Mouse (Mus musculus) C2C12 (cell line): ENCODE results near the gene Kif3c. TPM values are rescaled to one million over a fixed set of nuclear protein-coding genes. Genes with fewer than 3 reads are reported as not detected.
A peak's percentile ranks its signal among the peaks of the same experiment; 100 is the strongest.

Experiments
- H3K27me3 ChIP-seq: one replicate; pipeline ENCODE4 v1.6.1; 2011; ENCODE audit not compliant: control insufficient read depth, insufficient read depth, insufficient read length
- H3K36me3 ChIP-seq: one replicate; pipeline ENCODE4 v1.6.1; 2011; ENCODE audit not compliant: control insufficient read depth, insufficient read depth
- H3K4me3 ChIP-seq: one replicate; pipeline ENCODE4 v1.5.1; 2011; ENCODE audit warnings: mild to moderate bottlenecking, control low read depth; ENCODE audit not compliant: poor library complexity, insufficient read depth, severe bottlenecking
- H3K79me2 ChIP-seq: one replicate; pipeline ENCODE4 v1.6.1; 2011; ENCODE audit not compliant: control insufficient read depth, insufficient read depth
- H3K79me3 ChIP-seq: one replicate; pipeline ENCODE4 v1.6.1; 2011; ENCODE audit warnings: low read depth, control low read depth
- H3ac ChIP-seq: one replicate; pipeline ENCODE3; 2011; ENCODE audit warnings: low read depth; ENCODE audit not compliant: control insufficient read depth, insufficient read length
- CEBPB ChIP-seq: IDR thresholded peaks from one replicate; pipeline ENCODE4 v1.6.1; 2011; ENCODE audit warnings: low read depth, mild to moderate bottlenecking, control low read depth, moderate library complexity
- CTCF ChIP-seq: IDR thresholded peaks from one replicate; pipeline ENCODE4 v1.5.1; 2011; ENCODE audit not compliant: control insufficient read depth, insufficient read depth, insufficient read length
- FOSL1 ChIP-seq: IDR thresholded peaks from one replicate; pipeline ENCODE4 v1.8.0; 2011; ENCODE audit warnings: mild to moderate bottlenecking, low read length; ENCODE audit not compliant: poor library complexity, insufficient read depth, severe bottlenecking
- MAX ChIP-seq: IDR thresholded peaks from one replicate; pipeline ENCODE4 v1.6.1; 2011; ENCODE audit warnings: mild to moderate bottlenecking, control low read depth
- MYOD1 ChIP-seq: IDR thresholded peaks from one replicate; pipeline ENCODE4 v1.6.1; 2011; ENCODE audit warnings: low read depth; ENCODE audit not compliant: control insufficient read depth, insufficient read length
- MYOG ChIP-seq: IDR thresholded peaks from one replicate; pipeline ENCODE4 v1.6.1; 2011; ENCODE audit not compliant: control insufficient read depth, insufficient read length; ENCODE audit errors: extremely low read depth
- USF1 ChIP-seq: IDR thresholded peaks from one replicate; pipeline ENCODE4 v1.6.1; 2011; ENCODE audit warnings: low read depth, mild to moderate bottlenecking, control low read depth, moderate library complexity
- long read RNA-seq, 2 experiments: library from polyadenylated mRNA; unstranded; transcript quantifications; one replicate each; pipeline ENCODE4 v2.0.0; 2019 to 2020
- polyA plus RNA-seq: library from polyadenylated mRNA; unstranded; fragments of >200 nt; fragmentation: generic; extraction: Trizol; gene quantifications from one replicate; pipeline ENCODE4 v1.2.1, GENCODE M21; 2012; ENCODE audit warnings: missing spikeins

Kif3c gene
- polyA plus RNA-seq = 17.4 TPM
- long read RNA-seq, experiment 1, full-length matches to known transcripts = 6 of 9 reads
- long read RNA-seq, experiment 1, partial matches to known transcripts = 1 of 9 reads
- long read RNA-seq, experiment 1, other reads (novel, unspliced or antisense) = 2 of 9 reads
- long read RNA-seq, experiment 2, full-length matches to known transcripts = 90 of 101 reads
- long read RNA-seq, experiment 2, partial matches to known transcripts = 4 of 101 reads
- long read RNA-seq, experiment 2, other reads (novel, unspliced or antisense) = 7 of 101 reads

DNA sequence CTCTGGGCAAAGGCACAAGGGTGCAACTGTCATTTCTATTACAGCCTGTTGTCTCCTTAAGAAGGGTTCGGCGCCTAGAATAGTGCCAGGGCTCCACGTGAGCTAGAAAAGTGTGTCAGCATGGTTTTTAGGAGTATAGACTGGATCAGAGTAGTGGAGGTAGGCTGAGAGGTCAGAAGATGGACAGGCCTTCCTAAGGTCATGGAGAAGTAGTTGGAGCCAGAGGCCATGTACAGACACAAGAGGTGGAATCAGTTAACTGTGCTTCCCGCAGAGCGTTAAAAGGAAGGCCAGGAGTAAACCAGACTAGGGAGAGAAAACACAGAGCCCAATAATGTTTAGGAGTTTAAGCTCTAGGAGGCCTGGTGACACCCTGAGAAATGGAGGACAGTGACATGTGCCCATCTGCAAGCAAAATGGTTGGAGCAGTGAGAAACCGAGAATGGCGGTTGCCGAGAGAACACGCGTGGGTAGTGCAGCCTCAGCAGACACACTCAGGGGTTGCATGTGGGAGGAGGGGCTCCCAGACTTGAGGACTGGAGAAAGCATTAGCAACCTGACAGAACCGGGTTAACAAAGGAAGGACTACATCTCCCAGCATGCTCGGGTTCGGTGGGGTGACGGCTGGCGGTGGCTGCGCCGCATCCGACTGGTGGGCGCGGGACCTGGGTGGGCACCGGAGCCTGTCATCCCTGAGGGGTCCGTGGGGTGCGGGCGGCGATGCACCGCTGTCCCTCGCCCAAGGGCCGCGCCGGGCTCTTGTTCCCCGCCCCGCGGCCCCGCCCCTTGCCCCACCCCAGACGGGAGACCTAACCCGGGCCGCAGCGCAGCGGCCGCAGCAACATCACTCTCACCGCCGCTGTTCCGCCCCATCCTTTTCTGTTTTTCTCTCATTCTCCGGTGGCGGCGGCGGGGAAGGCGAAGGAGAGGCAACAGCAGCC is at the start of gene Kif3c:
Gene Kif3c (plus strand): TSS at position 625 of the 941 bp plus-strand sequence.
- Histone ChIP-seq H3K79me3 (peaks cover 29% of the 10 kb centered on the region), H3K79me2 (peaks cover 44% of the 10 kb centered on the region), H3K27me3 (no peaks in the 10 kb centered on the region), H3K36me3 (no peaks in the 10 kb centered on the region), H3ac (peak within 1 kb of the TSS; percentile 83), H3K4me3 (peak within 1 kb of the TSS; percentile 79)
- no peak for TF ChIP-seq CEBPB
- no peak for TF ChIP-seq USF1
- no peak for TF ChIP-seq MYOG

DNA sequence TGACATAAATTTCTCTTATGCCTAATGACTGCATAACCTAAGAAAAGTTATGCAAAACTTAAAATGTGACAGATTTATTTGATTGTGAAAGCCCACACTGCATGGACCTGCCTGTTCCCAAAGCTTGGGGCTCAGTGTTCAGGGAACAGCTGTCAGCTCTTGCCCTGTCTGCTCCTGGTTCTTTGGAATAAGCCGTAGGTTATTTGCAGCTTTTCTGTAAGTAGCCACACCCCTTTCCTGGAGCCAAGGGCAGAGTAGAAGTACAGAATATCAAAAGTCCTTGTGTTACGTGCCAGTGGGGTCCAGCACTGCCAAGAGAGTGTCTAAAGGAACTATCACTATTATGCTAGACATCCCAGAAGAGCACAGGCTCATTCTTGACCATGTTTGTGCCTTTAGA is 48.8 kb upstream of the Kif3c start:
- no peaks in the 10 kb centered on the region for H3K79me2 ChIP-seq
- TF ChIP-seq FOSL1 (no peak), MAX (no peak), CTCF (no peak), USF1 (no peak), MYOG (no peak), MYOD1 (no peak), CEBPB (no peak)

DNA sequence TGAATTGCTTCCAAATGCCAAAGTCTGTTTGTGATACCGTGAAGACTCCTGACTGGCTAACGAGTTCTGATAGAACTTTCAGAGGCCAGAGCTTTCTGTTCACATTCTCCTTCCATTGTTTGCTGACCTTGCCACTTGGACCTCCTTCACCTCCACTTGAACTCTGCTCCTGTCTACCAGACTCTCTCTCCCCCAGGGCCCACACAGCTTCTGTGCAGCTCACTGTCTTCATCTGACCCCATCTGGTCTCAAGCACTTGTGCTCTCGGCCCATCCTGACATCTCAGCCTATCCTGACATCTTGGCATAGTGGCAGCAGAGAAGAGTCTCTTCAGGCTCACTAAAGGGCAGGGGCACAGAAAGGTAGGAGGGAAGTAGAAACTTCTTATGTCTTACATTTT is 48.0 kb upstream of the Kif3c start:
- no peak for TF ChIP-seq USF1
- TF ChIP-seq FOSL1 = no peak
- no peak for TF ChIP-seq MYOG
- no peak for TF ChIP-seq CEBPB
- no peak for TF ChIP-seq MYOD1
- Histone ChIP-seq H3K79me2 (no peaks in the 10 kb centered on the region), H3ac (no peak overlapping the region), H3K4me3 (no peak overlapping the region), H3K79me3 (no peaks in the 10 kb centered on the region), H3K36me3 (no peaks in the 10 kb centered on the region), H3K27me3 (no peaks in the 10 kb centered on the region)

More for the DNA sequence above, 48.8 kb upstream of the Kif3c start:
- Histone ChIP-seq H3K79me3 (no peaks in the 10 kb centered on the region), H3K4me3 (no peak overlapping the region), H3ac (no peak overlapping the region), H3K36me3 (no peaks in the 10 kb centered on the region), H3K27me3 (no peaks in the 10 kb centered on the region)

DNA sequence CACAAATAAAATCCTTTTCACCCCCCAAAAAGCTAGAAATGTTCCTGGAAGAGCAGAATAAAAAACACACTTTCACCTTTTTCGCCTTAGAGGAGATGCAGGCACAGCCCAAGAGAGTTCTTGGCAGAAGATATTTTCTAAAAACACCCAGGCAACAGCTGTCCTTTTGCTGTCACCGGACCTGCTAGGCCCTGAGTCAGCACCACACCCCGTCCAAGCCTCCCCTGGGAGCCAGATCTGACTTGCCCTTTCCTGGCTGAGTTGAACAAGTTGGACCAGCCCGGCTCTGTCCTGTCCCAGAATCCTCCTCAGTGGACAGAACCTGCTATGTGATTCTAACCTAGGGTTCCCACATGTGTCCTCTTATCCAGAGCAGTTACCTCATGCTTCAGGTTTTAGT is 45.6 kb upstream of the Kif3c start:
- no peak overlapping the region for H3K4me3 ChIP-seq
- no peaks in the 10 kb centered on the region for H3K27me3 ChIP-seq
- H3K79me2 ChIP-seq = no peaks in the 10 kb centered on the region
- H3K36me3 ChIP-seq = no peaks in the 10 kb centered on the region
- H3ac ChIP-seq = no peak overlapping the region
- TF ChIP-seq FOSL1 (no peak), MYOD1 (peak; percentile 82)
- H3K79me3 ChIP-seq = no peaks in the 10 kb centered on the region

DNA sequence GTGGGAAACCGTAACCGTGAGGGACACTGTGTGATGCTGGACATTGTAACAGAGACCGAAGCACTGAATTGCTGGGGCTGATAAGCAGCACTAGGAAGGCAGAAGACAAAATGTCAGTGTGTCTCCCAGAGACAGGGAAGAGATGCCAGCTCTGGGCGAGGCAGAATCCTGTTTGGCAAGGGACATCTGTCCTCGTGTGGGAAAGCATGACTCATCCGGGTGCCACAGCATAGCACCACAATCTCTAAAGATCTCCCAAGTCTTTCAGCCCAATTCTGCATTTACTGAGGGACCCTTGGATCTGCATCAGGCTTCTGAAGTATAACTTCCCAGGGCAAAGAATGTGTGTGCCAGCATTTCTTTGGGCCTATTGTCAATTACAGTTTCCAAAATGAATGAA is 41.7 kb upstream of the Kif3c start:
- Histone ChIP-seq H3K36me3 (no peaks in the 10 kb centered on the region), H3K79me2 (no peaks in the 10 kb centered on the region), H3K79me3 (no peaks in the 10 kb centered on the region), H3K4me3 (no peak overlapping the region), H3K27me3 (no peaks in the 10 kb centered on the region), H3ac (no peak overlapping the region)
- TF ChIP-seq USF1 (no peak), MYOD1 (peak; percentile 37), MYOG (no peak), FOSL1 (peak; percentile 18), CTCF (no peak), CEBPB (no peak), MAX (no peak)
